Mouse (Mus musculus) lung, postnatal 0 days (tissue): ENCODE data around the gene Ints12.

Source experiments
- CTCF ChIP-seq: IDR thresholded peaks from 2 replicates; pipeline ENCODE4 v1.5.1; 2016; ENCODE audit warnings: antibody characterized with exemption, mild to moderate bottlenecking
- EP300 ChIP-seq: IDR thresholded peaks from 2 replicates; pipeline ENCODE4 v1.6.1; 2016; ENCODE audit warnings: antibody characterized with exemption, mild to moderate bottlenecking, control low read depth

DNA sequence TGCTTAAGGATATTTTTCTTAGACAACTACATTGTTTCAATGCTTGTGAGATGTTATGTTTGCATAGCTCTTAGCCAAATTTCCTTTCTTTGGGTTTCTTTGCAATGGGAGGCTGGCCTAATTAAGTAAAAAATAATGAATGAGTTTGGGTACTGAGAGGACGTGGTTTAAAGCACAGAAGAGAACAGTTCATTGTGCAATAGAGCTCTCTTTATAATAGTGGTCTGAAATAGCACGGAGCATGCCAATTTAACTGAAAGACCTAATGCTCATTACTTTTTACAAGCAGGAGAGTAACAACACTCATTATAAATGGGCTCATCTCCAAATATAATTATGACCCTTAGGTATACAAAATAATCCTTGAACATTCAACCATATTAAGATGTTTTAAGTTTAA, 39.6 kb upstream of the Ints12 start:
- no peak for TF ChIP-seq CTCF
- no peak for TF ChIP-seq EP300
